Mouse (Mus musculus): ENCODE measurements around the gene Acad9.

Gene Acad9

GRCm38 (mm10) chr3:36065843-36066651 is at the start of gene Acad9:
Acad9 (plus strand) TSS chr3:36065979.
- peak; percentile 90 to 92 for DNase-seq (ENCODE audit: low spot score in 2 of 2)

GRCm38 (mm10) chr3:36025732-36026131 is 40.0 kb upstream of the Acad9 start:
- DNase-seq (ENCODE audit: low spot score in 2 of 2), result no peak

- no peak for DNase-seq (ENCODE audit: low spot score in 2 of 2)
Measured at GRCm38 (mm10) chr3:36029993-36030392, 35.8 kb upstream of the Acad9 start.

- no peak for DNase-seq (ENCODE audit: low spot score in 2 of 2)
Measured at GRCm38 (mm10) chr3:36031740-36032510, 33.9 kb upstream of the Acad9 start.

- DNase-seq (ENCODE audit: low spot score in 2 of 2), result no peak
Measured at GRCm38 (mm10) chr3:36044520-36044919, 21.3 kb upstream of the Acad9 start.

- no peak for DNase-seq (ENCODE audit: low spot score in 2 of 2)
Measured at GRCm38 (mm10) chr3:36045086-36045485, 20.7 kb upstream of the Acad9 start.

GRCm38 (mm10) chr3:36049106-36049505 is 16.7 kb upstream of the Acad9 start:
- DNase-seq (ENCODE audit: low spot score in 2 of 2), result no peak

GRCm38 (mm10) chr3:36053447-36053846 is 12.3 kb upstream of the Acad9 start, which contains the start of gene Ccdc144b:
Ccdc144b (minus strand) TSS chr3:36053547.
- no peak for DNase-seq (ENCODE audit: low spot score in 2 of 2)

GRCm38 (mm10) chr3:36060096-36060850 is 5.5 kb upstream of the Acad9 start:
- DNase-seq (ENCODE audit: low spot score in 2 of 2), result peak; percentile 9 to 34

- DNase-seq (ENCODE audit: low spot score in 2 of 2), result no peak
Measured at GRCm38 (mm10) chr3:36064592-36065061, 1.2 kb upstream of the Acad9 start.

GRCm38 (mm10) chr3:36065166-36065565 is 613 bp upstream of the Acad9 start:
- no peak for DNase-seq (ENCODE audit: low spot score in 2 of 2)

- no peak for DNase-seq (ENCODE audit: low spot score in 2 of 2)
Measured at GRCm38 (mm10) chr3:36067731-36068130, 2.0 kb downstream of the Acad9 start.

- no peak for DNase-seq (ENCODE audit: low spot score in 2 of 2)
Measured at GRCm38 (mm10) chr3:36070436-36070835, 4.7 kb downstream of the Acad9 start.

- no peak for DNase-seq (ENCODE audit: low spot score in 2 of 2)
Measured at GRCm38 (mm10) chr3:36071047-36071446, 5.3 kb downstream of the Acad9 start.

GRCm38 (mm10) chr3:36074231-36074630 is 8.5 kb downstream of the Acad9 start:
- no peak for DNase-seq (ENCODE audit: low spot score in 2 of 2)

- DNase-seq (ENCODE audit: low spot score in 2 of 2), result no peak
Measured at GRCm38 (mm10) chr3:36075466-36075865, 9.7 kb downstream of the Acad9 start.

- no peak for DNase-seq (ENCODE audit: low spot score in 2 of 2)
Measured at GRCm38 (mm10) chr3:36077386-36077785, 11.6 kb downstream of the Acad9 start.

GRCm38 (mm10) chr3:36079886-36080285 is 14.1 kb downstream of the Acad9 start:
- no peak for DNase-seq (ENCODE audit: low spot score in 2 of 2)

GRCm38 (mm10) chr3:36080741-36081140 is 15.0 kb downstream of the Acad9 start:
- no peak for DNase-seq (ENCODE audit: low spot score in 2 of 2)

- DNase-seq (ENCODE audit: low spot score in 2 of 2), result no peak
Measured at GRCm38 (mm10) chr3:36082843-36083242, 17.1 kb downstream of the Acad9 start.

- no peak for DNase-seq (ENCODE audit: low spot score in 2 of 2)
Measured at GRCm38 (mm10) chr3:36083381-36083780, 17.6 kb downstream of the Acad9 start.

GRCm38 (mm10) chr3:36085394-36085793 is 19.6 kb downstream of the Acad9 start:
- DNase-seq (ENCODE audit: low spot score in 2 of 2), result no peak

Measured in heart, adult 9 months (tissue).